Mouse (Mus musculus): ENCODE measurements around the gene Olfr967. TPM values are rescaled to one million over a fixed set of nuclear protein-coding genes. Genes with fewer than 3 reads are reported as not detected.
"Not testable (repeated sequence)": the region's sequence is repeated elsewhere in the genome, so short reads cannot be mapped to it uniquely, and the experiment has no call there.

Gene Olfr967
- total RNA-seq (2021) (not detected), polyA plus RNA-seq (2012; rRNA removed) (not detected in 2 replicates)
- long read RNA-seq, result 0 reads

DNA sequence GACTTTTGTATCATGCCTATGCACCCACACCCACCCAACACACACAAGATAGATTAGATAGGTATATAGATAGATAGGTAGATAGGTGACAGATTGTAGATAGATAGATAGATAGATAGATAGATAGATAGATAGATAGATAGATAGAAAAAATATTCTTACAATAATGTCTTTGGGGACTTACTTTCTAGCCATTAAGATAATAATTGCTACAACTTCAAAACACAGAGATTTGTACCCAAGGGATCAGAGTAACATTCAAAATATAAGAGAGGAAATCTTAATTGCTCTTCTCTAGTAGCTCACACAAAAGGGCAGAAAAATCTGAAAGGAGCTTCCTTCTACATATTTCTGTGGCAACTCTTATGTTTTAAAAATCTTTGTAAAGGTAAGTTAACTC, at the start of gene Olfr967:
TSS of gene Olfr967 (plus strand) at position 301 of the 400 bp plus-strand sequence.
- DNase-seq, result no peak

GRCm38 (mm10) chr9:39701123-39701522, 44.9 kb upstream of the Olfr967 start:
- not testable (repeated sequence) for DNase-seq

- no peak for DNase-seq
Measured at GRCm38 (mm10) chr9:39707017-39707416, 39.0 kb upstream of the Olfr967 start, which contains the start of gene Olfr149. Gene Olfr149, minus strand, starts transcription at chr9:39707117.

GRCm38 (mm10) chr9:39708958-39709357, 37.1 kb upstream of the Olfr967 start:
- DNase-seq, result no peak

DNA sequence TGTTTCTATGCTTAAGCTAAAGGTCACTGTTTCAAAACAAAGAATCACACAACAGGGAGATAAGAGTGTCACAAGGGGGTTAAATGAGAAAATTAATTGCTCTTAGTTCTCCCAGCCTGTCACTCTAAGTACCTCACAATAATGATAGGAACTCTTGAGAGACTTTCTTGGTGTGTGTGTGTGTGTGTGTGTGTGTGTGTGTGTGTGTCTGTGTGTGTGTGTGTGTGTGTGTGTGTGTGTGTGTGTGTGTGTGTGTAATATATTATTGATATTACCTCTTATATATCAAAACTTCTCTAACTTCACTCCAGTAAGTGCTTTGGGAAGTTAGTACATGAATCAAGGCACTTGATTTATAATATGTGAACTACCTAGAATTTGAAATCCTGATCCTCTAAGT, 35.0 kb upstream of the Olfr967 start, which contains the start of gene Olfr965:
TSS of gene Olfr965 (plus strand) at position 301 of the 400 bp plus-strand sequence.
- no peak for DNase-seq

- DNase-seq, result no peak
Measured at GRCm38 (mm10) chr9:39730678-39731077, 15.4 kb upstream of the Olfr967 start, which contains the start of gene Olfr150. Gene Olfr150, plus strand, starts transcription at chr9:39730978.

DNA sequence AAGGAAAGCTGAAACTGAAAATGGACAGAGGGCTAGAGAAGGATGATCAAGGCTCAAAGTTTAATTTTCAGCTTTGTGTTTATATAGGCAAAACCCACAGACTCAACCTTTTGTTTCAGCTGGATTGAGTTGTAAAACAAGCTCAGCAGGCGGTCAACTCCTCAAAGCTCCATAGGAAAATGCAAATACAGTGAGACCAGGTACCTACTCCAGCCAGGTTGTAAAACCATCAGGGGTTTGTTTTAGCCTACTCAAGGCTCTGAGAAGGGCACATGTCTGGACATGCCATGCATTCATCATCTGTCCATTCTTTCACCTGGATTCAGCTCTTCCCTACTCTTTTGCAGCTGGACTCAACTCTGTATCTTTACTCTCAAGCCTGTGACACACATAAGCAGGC, 5.3 kb upstream of the Olfr967 start:
- DNase-seq, result no peak

- no peak for DNase-seq
Measured at GRCm38 (mm10) chr9:39746428-39746827, 379 bp downstream of the Olfr967 start.

GRCm38 (mm10) chr9:39783153-39783552, 37.1 kb downstream of the Olfr967 start, which contains the start of gene Olfr968:
Gene Olfr968, minus strand, starts transcription at chr9:39783253.
- no peak for DNase-seq

GRCm38 (mm10) chr9:39790558-39790957, 44.5 kb downstream of the Olfr967 start, which contains the start of gene Olfr969:
Gene Olfr969, plus strand, starts transcription at chr9:39790945.
- no peak for DNase-seq

Other genes with a start within 250 kb of the Olfr967 start
- not detected for gene Olfr957, start 230.4 kb upstream of the Olfr967 start, total RNA-seq (2021)
- not detected in 2 replicates for gene Olfr957, start 230.4 kb upstream of the Olfr967 start, polyA plus RNA-seq (2012; rRNA removed)
- not detected for gene Olfr958, start 192.2 kb upstream of the Olfr967 start, total RNA-seq (2021)
- not detected in 2 replicates for gene Olfr958, start 192.2 kb upstream of the Olfr967 start, polyA plus RNA-seq (2012; rRNA removed)
- not detected for gene Olfr959, start 170.7 kb upstream of the Olfr967 start, total RNA-seq (2021)
- not detected in 2 replicates for gene Olfr959, start 170.7 kb upstream of the Olfr967 start, polyA plus RNA-seq (2012; rRNA removed)
- 10 to 100 TPM in 1 of 2 experiments, 1 to 10 TPM in 1; 9.0 to 12.1 TPM for gene AW551984, start 141.8 kb upstream of the Olfr967 start, total RNA-seq (2021)
- gene AW551984, start 141.8 kb upstream of the Olfr967 start, polyA plus RNA-seq (2012; rRNA removed), result 9.0 and 15.0 TPM in 2 replicates
- not detected for gene Olfr148, start 135.6 kb upstream of the Olfr967 start, total RNA-seq (2021)
- not detected in 2 replicates for gene Olfr148, start 135.6 kb upstream of the Olfr967 start, polyA plus RNA-seq (2012; rRNA removed)
- gene Olfr960, start 124.9 kb upstream of the Olfr967 start, total RNA-seq (2021), result not detected
- not detected in 2 replicates for gene Olfr960, start 124.9 kb upstream of the Olfr967 start, polyA plus RNA-seq (2012; rRNA removed)
- not detected for gene Olfr961, start 101.2 kb upstream of the Olfr967 start, total RNA-seq (2021)
- not detected in 2 replicates for gene Olfr961, start 101.2 kb upstream of the Olfr967 start, polyA plus RNA-seq (2012; rRNA removed)
- gene Olfr963, start 79.0 kb upstream of the Olfr967 start, total RNA-seq (2021), result not detected
- gene Olfr963, start 79.0 kb upstream of the Olfr967 start, polyA plus RNA-seq (2012; rRNA removed), result not detected in 2 replicates
- gene Olfr149, start 39.1 kb upstream of the Olfr967 start, total RNA-seq (2021), result not detected
- not detected in 2 replicates for gene Olfr149, start 39.1 kb upstream of the Olfr967 start, polyA plus RNA-seq (2012; rRNA removed)
- gene Olfr965, start 34.9 kb upstream of the Olfr967 start, total RNA-seq (2021), result not detected
- gene Olfr965, start 34.9 kb upstream of the Olfr967 start, polyA plus RNA-seq (2012; rRNA removed), result not detected in 2 replicates
- gene Olfr150, start 15.3 kb upstream of the Olfr967 start, total RNA-seq (2021), result not detected
- not detected in 2 replicates for gene Olfr150, start 15.3 kb upstream of the Olfr967 start, polyA plus RNA-seq (2012; rRNA removed)
- gene Olfr968, start 37.0 kb downstream of the Olfr967 start, total RNA-seq (2021), result not detected
- gene Olfr968, start 37.0 kb downstream of the Olfr967 start, polyA plus RNA-seq (2012; rRNA removed), result not detected in 2 replicates
- gene Olfr969, start 44.7 kb downstream of the Olfr967 start, total RNA-seq (2021), result not detected
- gene Olfr969, start 44.7 kb downstream of the Olfr967 start, polyA plus RNA-seq (2012; rRNA removed), result not detected in 2 replicates
- not detected for gene Olfr970, start 62.6 kb downstream of the Olfr967 start, total RNA-seq (2021)
- not detected in 2 replicates for gene Olfr970, start 62.6 kb downstream of the Olfr967 start, polyA plus RNA-seq (2012; rRNA removed)
- gene Olfr971, start 90.6 kb downstream of the Olfr967 start, total RNA-seq (2021), result not detected
- not detected in 2 replicates for gene Olfr971, start 90.6 kb downstream of the Olfr967 start, polyA plus RNA-seq (2012; rRNA removed)
- not detected for gene Olfr972, start 120.2 kb downstream of the Olfr967 start, total RNA-seq (2021)
- gene Olfr972, start 120.2 kb downstream of the Olfr967 start, polyA plus RNA-seq (2012; rRNA removed), result not detected in 2 replicates
- gene Olfr229, start 161.1 kb downstream of the Olfr967 start, total RNA-seq (2021), result not detected
- gene Olfr229, start 161.1 kb downstream of the Olfr967 start, polyA plus RNA-seq (2012; rRNA removed), result not detected in 2 replicates
- gene Olfr974, start 191.3 kb downstream of the Olfr967 start, total RNA-seq (2021), result not detected
- gene Olfr974, start 191.3 kb downstream of the Olfr967 start, polyA plus RNA-seq (2012; rRNA removed), result not detected in 2 replicates
- under 1 TPM in 1 of 2 experiments, not detected in 1; 0.10 TPM for gene Olfr975, start 205.8 kb downstream of the Olfr967 start, total RNA-seq (2021)
- gene Olfr975, start 205.8 kb downstream of the Olfr967 start, polyA plus RNA-seq (2012; rRNA removed), result not detected in 2 replicates
- not detected for gene Olfr976, start 214.9 kb downstream of the Olfr967 start, total RNA-seq (2021)
- gene Olfr976, start 214.9 kb downstream of the Olfr967 start, polyA plus RNA-seq (2012; rRNA removed), result not detected in 2 replicates
- gene Olfr978, start 245.9 kb downstream of the Olfr967 start, total RNA-seq (2021), result not detected
- gene Olfr978, start 245.9 kb downstream of the Olfr967 start, polyA plus RNA-seq (2012; rRNA removed), result not detected in 2 replicates